Mouse (Mus musculus) inflammation-experienced regulatory T-cells, adult 6 months (primary cell): ENCODE results near the gene Phf7. TPM values are rescaled to one million over a fixed set of nuclear protein-coding genes. Genes with fewer than 3 reads are reported as not detected.

Experiments
- ATAC-seq: one replicate; pipeline ENCODE4 v1.8.0; 2017
- polyA plus RNA-seq, 3 experiments: library from polyadenylated mRNA; unstranded; fragments of 100-300 nt; shearing (Covaris generic); gene quantifications; one replicate each; pipeline ENCODE4 v1.2.1; 2017

The Phf7 gene
- polyA plus RNA-seq, 3 experiments from 2014 or later: 11.8 to 13.2 (median 13.1) TPM

DNA sequence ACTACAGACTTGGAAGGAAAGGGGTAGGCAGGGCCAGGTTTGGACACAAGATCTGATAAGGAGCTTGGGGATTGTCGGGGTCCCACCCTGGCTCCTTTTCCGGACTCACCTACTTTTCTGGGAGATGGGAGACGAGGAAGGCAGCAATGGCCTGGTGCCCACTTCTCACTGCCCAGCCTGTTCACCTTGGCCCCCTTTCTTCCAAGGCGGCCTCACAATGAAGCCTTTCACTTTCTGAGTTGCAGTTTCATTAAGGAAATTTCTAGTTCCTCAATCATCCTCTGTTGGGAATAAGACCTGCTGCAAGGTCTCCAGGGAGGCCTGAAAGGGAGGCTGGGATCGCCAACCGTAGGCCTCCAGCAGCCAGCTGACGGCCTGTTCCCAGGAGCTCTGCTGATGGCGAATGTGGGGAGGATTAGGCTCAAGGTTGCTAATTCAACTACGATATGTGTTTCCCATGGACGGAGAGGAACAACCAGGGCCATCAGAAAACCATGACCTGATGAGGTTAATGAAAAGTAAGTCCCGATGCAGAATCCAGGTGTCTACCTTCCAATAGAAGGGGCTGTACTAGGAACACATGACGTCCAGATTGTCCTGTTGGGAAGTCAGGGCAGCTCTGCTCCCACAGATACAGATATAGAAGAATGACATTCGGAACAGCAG is 18.6 kb downstream of the Phf7 start:
- ATAC-seq: no peak

DNA sequence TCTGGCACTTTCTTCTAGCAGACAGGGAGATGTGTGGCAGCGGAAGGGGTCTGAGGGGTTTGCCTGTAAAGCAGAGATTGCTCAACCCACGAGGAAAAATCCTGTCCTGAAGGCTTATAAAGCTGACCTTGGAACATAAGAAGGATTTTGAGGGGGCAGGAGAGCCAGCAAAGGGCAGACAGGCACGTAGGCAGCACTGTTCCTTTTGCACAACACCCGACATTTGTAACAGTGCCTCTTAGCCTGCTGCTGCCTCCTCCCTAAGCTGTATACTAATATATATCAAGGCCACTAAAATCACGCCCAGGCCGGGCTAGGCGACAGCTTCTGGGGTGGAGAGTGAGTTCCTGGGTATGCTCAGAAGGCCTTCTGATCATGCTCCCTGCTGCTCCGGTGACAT is 20.7 kb downstream of the Phf7 start:
- no peak for ATAC-seq

DNA sequence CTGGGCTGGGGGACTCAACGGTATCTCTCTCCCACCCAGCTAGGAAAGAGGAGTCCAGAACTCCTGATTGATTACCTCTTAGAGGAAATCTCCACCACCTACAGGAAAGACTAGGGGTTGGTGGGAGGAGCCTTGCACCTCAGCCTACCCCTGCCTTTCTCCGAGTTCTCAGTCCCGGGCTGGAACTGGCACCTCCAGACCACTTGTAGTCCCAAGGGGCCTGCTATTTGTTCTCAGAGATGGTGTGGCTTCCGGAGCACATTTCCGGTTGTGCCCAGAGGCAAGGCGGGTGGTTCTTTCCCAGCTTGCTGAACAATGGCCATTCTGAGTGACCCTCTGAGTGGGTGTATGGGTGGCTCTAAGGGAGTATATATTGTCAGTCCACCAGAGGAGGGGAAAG is 22.9 kb downstream of the Phf7 start:
- ATAC-seq: no peak

DNA sequence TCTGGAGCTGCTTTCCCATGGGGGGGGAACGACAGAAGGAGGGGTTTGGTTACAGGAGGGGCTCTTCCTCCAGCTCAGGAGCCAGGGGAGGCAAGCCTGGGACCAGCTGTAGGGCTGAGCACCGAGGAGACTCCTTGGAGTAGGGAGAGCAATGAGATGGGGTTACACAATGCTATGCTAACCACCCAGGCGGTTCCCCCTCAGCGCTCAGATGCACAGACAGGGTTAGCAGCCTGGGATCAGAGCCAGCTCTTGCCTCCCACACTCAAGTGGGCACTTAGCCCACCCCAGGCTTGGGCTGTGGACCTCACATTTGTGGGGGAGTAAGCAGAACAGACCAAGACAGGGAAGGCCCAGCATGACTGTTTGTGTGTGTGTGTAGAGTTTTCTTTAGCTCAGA is 24.1 kb downstream of the Phf7 start:
- no peak for ATAC-seq

DNA sequence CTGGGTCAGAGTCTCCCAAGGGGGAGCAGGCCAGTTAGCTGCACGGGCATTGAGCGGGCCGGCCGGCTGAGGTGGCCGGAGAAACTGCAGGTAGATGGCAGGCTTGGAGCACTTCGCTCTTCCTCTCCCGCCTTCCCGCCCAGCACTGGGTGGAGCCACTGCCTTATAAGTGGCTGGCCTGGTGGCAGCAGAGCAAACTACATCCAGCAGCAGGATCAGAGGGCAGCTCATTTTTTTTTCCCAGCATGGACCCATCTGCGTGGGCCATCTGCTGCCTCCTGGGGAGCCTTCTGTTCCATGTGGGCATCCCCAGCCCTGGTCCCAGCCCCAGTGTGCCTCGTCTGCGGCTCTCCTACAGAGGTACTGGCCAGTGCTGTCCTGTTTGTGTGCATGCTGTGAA is 33.5 kb downstream of the Phf7 start, which contains the start of gene Sema3g:
Gene Sema3g, plus strand, starts transcription at position 195 of the 400 bp plus-strand sequence.
- no peak for ATAC-seq

DNA sequence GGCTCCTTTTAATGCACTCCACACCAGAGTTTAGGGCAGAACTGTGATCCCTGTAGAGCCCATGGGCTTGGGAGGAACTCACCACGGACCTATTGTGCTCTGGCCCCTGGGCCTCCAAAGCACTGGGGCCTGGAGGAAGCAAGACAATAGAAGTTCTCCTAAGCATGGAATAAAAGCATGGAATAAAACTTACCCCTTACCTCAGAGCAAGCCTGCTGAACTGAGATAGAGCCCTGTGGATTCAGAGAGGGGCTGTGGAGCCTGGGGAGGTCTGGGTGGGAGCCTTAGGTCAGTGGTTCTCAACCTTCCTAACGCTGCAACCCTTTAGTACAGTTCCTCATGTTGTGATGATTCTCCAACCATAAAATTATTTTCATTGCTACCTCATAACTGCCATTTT is 34.3 kb downstream of the Phf7 start, which contains the start of gene Nisch:
Gene Nisch, minus strand, starts transcription at position 101 of the 400 bp plus-strand sequence.
- no peak for ATAC-seq

DNA sequence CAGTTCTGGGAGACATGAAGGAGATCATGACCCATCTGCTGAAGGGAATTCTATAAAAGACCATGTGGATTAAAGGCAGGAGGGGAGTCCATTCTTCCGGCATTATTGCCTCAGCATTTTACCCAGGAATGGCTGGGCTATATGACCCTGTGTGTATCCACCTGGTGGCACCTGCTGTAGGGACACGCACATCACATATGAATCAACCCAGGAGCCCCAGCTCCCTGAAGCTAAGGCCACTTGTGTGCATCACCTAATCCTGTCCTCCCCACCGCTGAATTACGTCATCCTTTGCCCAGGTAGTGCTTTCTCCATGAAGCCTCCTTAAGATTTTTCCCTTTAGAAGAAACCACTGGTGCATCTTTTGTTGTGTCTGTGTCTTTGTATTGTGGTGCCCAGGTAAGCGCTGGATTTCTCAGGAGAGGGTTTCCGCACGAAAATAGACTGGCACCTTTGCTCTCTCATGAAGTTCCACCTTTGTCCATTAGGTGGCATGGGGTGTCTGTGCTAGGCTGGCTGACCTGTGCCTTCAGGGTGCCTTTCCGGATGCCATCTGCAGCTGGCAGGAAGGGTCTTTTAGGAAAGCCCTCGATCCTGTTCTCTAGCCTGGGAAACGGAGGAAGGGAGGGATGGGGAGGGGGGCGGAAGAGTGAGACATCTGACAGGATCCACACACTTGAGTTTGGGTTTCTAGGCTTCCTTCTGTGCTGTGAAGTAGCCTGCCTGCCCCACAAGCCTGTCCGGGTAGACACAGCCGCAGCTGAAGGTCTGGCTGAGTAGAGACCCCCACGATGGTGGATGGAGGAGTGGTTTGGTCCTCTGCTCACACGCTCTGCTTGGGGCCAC is 35.7 kb downstream of the Phf7 start:
- peak; percentile 93 for ATAC-seq

DNA sequence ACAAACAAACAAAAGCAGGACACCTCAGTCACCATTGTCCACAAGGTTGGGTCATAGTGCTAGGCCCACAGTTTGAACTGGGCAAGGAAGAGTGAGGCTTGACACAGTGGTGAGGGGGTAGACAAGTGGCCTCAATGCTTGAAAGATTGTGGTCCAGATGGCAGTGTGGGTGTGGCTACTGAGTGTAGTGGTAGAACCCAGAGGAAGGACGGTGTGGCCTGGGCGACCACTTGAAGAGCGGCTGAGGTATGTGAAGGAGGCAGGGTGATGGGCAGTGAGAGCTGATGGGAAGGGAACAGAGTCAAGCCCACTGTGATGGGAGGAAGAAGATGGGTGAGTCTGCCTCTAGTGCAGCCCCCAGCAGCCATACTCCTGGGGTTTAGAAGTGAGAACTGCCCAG is 36.4 kb downstream of the Phf7 start:
- no peak for ATAC-seq

DNA sequence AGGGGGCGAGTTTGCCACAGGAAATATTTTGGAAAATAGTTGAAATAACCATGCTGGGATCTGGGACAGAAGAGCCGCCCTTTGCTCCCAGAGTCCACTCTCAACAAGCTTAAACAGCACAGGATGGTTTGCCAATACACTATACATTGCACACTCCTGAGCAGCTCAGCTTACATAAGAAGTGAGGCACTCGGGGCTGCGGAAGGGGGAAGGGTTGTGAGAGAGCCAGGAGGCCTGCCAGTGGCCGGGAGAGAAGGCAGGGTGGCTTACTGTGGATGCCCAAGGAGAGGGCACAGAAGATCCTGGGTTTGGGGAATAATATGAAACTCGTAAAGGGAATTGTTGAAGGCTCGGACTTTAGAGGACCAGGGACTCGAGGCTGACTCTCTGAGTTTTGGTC is 37.2 kb downstream of the Phf7 start:
- no peak for ATAC-seq

DNA sequence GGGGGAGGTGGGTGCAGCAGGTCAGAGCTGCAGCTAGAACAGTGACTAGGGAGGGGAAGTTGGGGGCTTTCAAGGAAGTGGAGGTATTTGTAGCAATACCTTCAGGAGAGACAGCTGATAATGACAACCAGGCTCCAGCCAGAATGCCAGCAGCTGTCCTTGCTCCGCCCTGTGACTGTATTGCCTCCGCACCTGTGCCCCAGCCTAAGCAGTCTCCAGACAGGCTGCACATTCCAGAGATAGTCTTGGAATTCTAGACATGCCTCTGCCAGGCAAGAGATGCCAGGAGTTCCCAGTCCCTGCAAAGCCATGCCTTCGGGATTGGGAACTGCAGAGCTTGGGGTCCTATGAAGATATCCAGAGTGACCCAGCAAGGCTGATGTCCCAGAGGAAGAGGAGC is 38.6 kb downstream of the Phf7 start:
- ATAC-seq: no peak

DNA sequence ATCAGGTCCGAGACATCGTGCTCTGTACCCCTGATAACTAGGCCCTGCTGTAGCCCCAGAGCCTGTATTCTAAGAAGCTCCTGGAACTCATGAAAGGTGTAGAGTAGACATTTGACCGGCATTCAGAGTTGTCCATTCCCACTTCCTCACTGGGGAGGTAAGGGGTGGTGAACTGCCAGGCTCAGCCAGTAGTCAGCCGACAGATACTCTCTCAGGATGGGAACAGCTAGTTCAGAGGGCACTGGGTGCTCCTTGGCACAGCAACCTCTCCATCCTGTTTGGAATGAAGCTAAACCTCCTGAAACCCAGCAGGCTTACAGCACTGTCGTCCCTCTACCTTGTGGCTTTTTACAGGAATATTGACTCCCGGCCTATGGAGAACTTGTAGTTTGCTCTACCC is 39.3 kb downstream of the Phf7 start:
- ATAC-seq: no peak

DNA sequence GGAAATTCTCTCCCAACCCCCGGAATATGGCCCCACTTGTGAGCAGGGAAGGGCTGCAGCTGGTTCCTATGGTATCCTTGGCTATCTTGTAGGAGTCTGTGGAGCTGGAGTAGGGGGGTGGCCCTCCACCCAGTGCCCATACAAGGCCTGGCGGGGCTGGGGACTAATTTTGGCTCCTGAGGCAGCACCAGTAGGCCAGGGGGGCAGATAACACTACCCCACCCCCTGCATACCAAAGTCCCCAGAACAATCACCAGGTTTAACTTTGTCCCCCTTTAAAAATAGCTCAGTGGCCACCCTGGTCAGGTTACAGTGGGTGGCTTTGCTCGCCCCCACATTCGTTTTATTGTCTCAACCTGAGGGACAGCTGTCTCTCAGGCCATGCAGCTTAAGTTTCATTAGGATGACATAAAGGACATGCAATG is 42.0 kb downstream of the Phf7 start:
- ATAC-seq: no peak

DNA sequence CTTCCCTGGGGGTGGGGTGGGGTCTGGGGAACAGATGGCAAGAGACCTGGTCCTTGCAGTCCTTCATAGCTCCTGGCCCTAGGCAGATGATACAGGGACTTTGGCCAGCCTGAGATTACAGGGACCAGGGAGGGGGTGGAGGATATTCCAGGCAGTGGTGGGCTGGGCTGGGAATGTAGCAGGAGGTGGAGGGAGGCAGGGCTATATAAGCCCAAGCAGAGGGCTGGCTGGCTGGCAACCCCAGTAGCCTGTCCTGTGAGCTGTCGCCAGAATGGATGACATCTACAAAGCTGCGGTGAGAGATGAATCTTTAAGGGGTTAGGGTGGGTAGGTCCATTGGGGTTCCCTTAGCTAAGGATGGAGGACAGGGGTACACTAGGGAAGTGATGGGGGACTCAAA is 43.0 kb downstream of the Phf7 start, which contains the start of gene Tnnc1:
Gene Tnnc1, plus strand, starts transcription at position 229 of the 400 bp plus-strand sequence.
- no peak for ATAC-seq

DNA sequence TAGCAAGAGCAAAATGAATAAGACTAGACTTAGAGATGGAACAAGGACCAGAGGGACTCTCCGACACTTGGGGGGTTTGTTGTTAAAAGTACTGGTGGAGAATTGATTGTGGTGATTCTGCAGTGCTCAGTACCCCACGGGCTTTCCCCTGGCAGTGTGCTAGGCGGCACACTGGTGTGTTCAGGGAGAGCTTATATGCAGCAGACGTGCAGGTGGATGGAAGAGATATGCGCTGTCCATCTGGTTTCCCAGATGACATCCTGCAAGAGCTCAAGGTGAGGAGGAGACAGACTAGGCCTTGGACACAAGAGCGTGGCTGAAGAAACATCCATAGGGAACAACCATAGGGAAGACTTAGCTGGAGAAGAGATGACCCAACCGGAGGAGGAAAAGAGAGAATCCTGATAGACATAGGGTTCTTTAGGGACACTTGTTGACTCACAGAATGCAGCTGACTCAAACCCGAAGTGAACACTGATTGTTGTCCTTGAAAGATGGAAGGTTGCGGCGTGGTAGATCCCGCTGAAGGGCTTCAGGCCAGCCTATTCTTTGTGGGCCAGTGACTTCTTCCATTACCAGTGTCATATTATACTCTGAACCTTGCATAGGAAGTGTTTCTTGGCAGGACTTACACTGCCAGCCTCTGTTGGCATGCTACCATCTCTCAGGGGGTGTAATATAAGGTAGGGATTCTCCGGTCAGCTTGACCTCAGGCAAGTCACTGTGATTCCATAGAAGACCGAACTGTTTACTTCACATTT is 43.9 kb downstream of the Phf7 start:
- ATAC-seq: peak; percentile 57

DNA sequence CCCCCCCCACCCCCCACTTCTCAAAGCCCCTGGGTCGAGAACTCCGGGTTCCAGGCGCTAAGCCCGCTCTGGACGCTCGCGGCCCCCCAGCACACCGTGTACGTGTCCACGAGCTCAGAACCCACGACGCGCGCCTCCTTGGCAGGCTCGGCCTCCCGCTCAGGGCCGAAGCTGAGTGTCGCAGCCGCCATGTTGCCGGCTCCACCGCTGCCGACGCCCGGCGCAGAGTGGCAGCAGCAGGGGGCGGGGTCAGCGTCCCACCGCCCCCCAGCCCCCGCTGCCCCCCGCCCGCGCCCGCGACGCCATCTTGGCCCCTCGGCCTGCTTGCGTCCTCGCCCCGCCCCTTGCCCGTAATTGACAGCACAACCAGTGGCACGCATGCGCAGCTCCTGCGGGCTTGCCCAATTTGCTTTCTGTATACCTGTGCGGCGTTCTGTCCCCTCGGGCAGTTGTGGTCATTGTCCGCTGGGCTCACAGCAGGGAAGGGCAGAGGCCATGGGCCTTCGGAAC is 44.6 kb downstream of the Phf7 start:
- ATAC-seq: peak; percentile 71

DNA sequence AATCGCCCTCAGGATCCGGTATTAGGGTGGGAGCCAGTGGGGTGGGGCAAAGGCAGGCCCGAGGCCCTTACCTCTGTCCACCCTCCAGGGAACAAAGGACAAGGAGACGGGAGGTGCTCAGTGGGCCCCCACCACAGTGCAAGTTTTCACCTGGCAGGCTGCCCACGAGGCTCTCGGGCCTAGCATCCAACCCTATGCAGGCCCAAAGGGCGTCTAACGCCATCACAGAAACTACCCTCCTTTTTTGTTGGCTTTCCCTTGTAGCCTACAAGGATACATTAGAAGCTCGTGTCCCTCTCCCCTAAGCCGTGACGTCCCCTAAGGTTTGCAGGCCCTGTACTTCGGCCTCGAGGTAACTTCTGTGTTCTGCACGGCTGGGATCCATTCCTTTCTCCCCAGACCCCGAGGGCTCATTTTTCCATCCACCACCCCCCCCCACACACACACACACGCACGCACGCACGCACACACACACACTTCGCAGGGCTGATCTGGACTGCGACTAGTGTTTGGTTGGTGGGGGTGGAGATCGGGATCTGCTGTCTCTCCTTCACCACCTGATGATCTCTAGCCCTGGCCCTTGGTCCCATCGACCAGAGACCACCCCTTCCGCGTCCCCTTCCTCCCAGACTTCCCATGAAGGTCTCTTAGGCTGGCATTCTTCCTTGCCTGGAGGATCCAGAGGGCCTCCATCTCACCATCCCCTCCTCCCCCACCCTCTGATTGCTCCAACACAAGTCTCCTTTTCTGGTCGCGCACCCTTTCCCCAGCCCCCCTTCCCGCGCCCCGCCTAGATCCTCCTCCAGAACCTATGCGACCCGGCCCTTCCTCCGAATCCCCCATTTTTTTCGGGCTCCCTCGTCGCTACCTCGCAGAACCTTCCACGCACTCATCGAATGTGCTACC is 45.3 kb downstream of the Phf7 start:
- peak; percentile 23 for ATAC-seq

DNA sequence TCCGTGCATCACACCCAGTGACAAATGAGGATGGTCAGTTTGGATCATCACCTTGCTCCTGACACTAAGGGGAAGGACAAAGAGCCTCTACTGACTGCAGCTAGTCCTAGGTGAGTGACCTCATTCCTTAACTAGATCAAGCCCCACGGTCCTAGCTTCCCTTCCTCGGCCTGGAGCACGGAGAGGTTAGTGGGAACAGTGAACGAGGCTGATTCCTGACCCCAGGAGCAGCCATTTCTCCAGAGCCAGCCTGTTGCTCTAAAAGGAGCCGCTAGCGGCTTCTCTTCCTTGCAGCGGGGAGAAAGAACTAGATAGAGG is 45.9 kb downstream of the Phf7 start:
- ATAC-seq: no peak

DNA sequence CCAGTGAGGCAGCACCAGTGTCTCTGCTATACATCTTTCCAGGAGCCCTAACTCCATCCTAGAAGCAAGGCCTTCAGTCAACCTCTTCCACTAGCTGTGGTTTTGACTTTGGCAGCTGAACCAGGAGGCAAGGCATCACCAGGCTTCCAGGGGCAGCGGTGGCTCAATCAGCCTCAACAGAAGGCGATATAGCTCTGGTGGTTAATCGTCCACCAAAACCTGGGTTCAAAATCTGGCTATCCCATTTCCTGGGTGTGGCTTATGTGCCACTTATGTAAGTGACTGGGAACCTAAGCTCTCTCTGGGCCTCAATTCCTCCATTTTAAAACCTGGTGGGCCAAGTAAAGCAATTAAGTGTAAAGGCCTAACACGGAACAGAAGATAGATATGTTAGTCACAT is 46.3 kb downstream of the Phf7 start:
- no peak for ATAC-seq

DNA sequence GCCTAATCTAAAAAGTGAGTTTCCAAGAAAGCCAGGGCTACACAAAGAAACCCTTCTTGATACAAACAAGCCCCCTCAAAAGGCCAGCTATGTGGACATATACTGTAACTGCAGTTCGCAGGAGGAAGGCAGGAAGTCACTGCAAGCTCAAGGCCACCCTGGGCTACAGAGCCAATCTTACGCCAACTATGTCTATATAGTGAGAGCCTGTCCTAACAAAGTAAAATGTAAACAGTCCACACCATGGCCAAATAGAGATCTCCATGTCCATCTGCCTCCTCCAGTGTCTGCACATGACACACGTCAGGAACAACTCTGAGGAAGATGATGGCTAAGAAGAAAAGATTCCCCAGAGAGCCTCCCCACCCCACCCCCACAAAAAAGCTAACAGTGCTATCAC is 51.1 kb downstream of the Phf7 start:
- ATAC-seq: no peak

DNA sequence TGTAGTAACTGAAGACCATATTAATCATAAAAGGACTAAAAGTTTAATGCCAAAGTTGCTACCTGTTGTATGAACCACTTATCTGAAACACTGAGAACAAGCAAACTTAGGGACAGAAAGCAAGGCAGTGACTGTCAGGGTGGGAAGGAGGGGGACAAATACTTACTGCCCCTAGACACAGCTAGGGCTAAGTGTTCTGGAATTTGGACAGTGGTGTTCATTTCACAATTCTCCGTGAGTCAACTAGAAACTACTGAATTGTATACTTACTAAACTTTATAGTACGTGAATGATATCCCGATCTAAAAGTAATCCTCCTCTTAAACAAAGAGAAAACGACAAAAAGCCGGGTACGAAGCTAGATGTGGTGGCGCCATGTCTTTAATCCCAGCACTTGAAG is 51.5 kb downstream of the Phf7 start:
- ATAC-seq: no peak

DNA sequence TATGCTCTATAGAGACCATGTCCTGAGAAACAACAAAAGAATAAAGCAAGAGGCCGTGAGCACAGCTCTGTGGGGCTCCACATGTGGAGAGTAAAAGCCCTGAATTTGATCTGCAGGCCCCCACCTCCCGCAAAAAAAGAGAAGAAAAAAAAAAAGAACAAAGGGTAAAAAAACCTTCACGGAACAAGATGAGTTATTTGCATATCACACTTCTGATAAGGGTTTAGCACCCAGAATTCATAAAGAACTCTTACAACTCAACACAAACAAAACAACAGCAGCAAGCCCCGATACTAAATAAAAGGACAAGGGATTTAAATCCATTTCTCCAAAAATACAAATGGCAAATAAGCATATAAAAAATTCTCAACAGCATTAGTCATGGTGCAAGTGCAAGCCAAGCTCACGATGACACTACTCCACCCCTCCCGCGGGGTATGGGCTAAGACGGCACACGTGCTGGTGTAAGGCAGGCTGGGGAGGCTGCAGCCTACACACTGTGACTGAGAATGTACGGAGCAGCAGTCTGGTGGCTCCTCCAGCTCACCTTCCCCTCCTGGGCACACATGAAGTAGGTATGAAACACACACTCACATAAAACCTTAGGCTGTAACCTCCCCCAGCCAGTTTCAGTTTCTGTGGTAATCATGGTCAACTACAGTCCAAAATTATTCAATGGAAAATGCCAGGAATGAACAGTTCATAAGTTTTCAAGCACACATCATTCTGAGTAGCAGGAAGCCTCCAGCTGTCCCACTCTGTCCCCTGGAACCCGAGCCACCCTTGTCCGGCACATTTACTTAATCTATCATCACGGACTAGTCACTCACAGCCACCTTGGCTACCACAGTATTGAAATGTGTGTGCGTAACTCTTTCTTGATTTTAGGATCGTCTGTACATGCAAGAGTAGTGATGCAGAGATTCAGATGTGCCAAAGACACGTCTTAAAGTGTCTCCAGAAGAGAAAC is 53.3 kb downstream of the Phf7 start:
- ATAC-seq: peak; percentile 62
